Mouse (Mus musculus) lung, adult 2 months (tissue): ENCODE measurements around the gene Mynn. TPM values are rescaled to one million over a fixed set of nuclear protein-coding genes. Genes with fewer than 3 reads are reported as not detected.

Experiments
- DNase-seq: peaks from one replicate; pipeline ENCODE4 v3.0.0; 2022
- H3K4me1 ChIP-seq: fragments of 200-500 bp; 2 replicates; pipeline ENCODE4 v1.6.1; 2011; ENCODE audit warnings: low read length; ENCODE audit not compliant: control insufficient read depth, insufficient read depth
- H3K4me3 ChIP-seq: fragments of 200-500 bp; replicated peaks from 2 replicates; pipeline ENCODE3; 2011; ENCODE audit warnings: low read depth, mild to moderate bottlenecking, control low read depth, low read length; ENCODE audit errors: extremely low read depth
- CTCF ChIP-seq: fragments of 200-500 bp; IDR thresholded peaks from 2 replicates; pipeline ENCODE4 v1.5.1; 2011; ENCODE audit warnings: mild to moderate bottlenecking, low read length, control low read depth; ENCODE audit not compliant: insufficient read depth
- POLR2A ChIP-seq: fragments of 200-500 bp; IDR thresholded peaks from 2 replicates; pipeline ENCODE4 v1.6.1; 2011; ENCODE audit warnings: low read depth, mild to moderate bottlenecking, control low read depth, low read length, borderline replicate concordance; ENCODE audit errors: extremely low read depth
- WGBS: fragments of 180-500 bp; shearing (Covaris S2); methylation state at CpG from one replicate; pipeline ENCODE4 v1.1.7; 2018; 5-methylcytosine and 5-hydroxymethylcytosine counted together
- polyA plus RNA-seq: library from polyadenylated mRNA; depleted of rRNA; stranded (reverse); fragments of >200 nt; gene quantifications from 2 replicates; pipeline ENCODE4 v1.2.3, GENCODE M21; 2012

The Mynn gene
- polyA plus RNA-seq, 1 experiment: 8.6 TPM

GRCm38 (mm10) chr3:30599711-30600545 lies 1.9 kb upstream of the Mynn start, which contains the start of gene Actrt3:
TSS of gene Actrt3 (minus strand) at chr3:30599939.
- DNase-seq: peak; percentile 23
- H3K4me1 ChIP-seq: peaks cover 4% of the 10 kb centered on the region; the same call in 1 of the 2 replicates
- WGBS: 8% methylated on average over 32 of the region's 32 CpGs
- H3K4me3 ChIP-seq: peak within 1 kb of the TSS; percentile 60
- TF ChIP-seq POLR2A (no peak), CTCF (no peak)

GRCm38 (mm10) chr3:30600717-30601116 lies 1.1 kb upstream of the Mynn start:
- peak overlapping the region; percentile 60 for H3K4me3 ChIP-seq
- WGBS: 2% methylated on average over 14 of the region's 14 CpGs
- peak; percentile 34 for DNase-seq
- no peak for TF ChIP-seq CTCF
- peaks cover 4% of the 10 kb centered on the region; the same call in 1 of the 2 replicates for H3K4me1 ChIP-seq

- peak; percentile 82 for DNase-seq
- peaks cover 4% of the 10 kb centered on the region; the same call in 1 of the 2 replicates for H3K4me1 ChIP-seq
- TF ChIP-seq CTCF (no peak), POLR2A (no peak)
- peak overlapping the region; percentile 60 for H3K4me3 ChIP-seq
- under 1% methylated on average over 17 of the region's 17 CpGs for WGBS
Measured at GRCm38 (mm10) chr3:30601175-30601574, 690 bp upstream of the Mynn start.

GRCm38 (mm10) chr3:30601610-30602064 lies 228 bp upstream of the Mynn start:
- Histone ChIP-seq H3K4me1 (peaks cover 4% of the 10 kb centered on the region; the same call in 1 of the 2 replicates), H3K4me3 (peak overlapping the region; percentile 86)
- DNase-seq: no peak
- TF ChIP-seq CTCF: no peak
- no peak for TF ChIP-seq POLR2A
- under 1% methylated on average over 13 of the region's 13 CpGs for WGBS

- DNase-seq: no peak
- no peak for TF ChIP-seq POLR2A
- peak overlapping the region; percentile 86 for H3K4me3 ChIP-seq
- H3K4me1 ChIP-seq: peaks cover 4% of the 10 kb centered on the region; the same call in 1 of the 2 replicates
- under 1% methylated on average over 27 of the region's 27 CpGs for WGBS
Measured at GRCm38 (mm10) chr3:30602740-30603098, 854 bp downstream of the Mynn start.

GRCm38 (mm10) chr3:30603256-30603655 lies 1.4 kb downstream of the Mynn start:
- no peak for TF ChIP-seq CTCF
- no peak for TF ChIP-seq POLR2A
- 39% methylated on average over 10 of the region's 10 CpGs for WGBS
- Histone ChIP-seq H3K4me1 (peaks cover 4% of the 10 kb centered on the region; the same call in 1 of the 2 replicates), H3K4me3 (no peak overlapping the region)
- DNase-seq: no peak

- Histone ChIP-seq H3K4me1 (no peaks in the 10 kb centered on the region), H3K4me3 (no peak overlapping the region)
- 74% methylated on average over 3 of the region's 3 CpGs for WGBS
- TF ChIP-seq POLR2A (no peak), CTCF (no peak)
- DNase-seq: no peak
Measured at GRCm38 (mm10) chr3:30608999-30609398, 7.1 kb downstream of the Mynn start.

- H3K4me3 ChIP-seq: no peak overlapping the region
- no peak for DNase-seq
- TF ChIP-seq CTCF: no peak
- no peak for TF ChIP-seq POLR2A
- no peaks in the 10 kb centered on the region for H3K4me1 ChIP-seq
- 87% methylated on average over 4 of the region's 4 CpGs for WGBS
Measured at GRCm38 (mm10) chr3:30610930-30611329, 9.1 kb downstream of the Mynn start.

GRCm38 (mm10) chr3:30620132-30620531 lies 18.3 kb downstream of the Mynn start:
- no peak for TF ChIP-seq POLR2A
- TF ChIP-seq CTCF: no peak
- no peak for DNase-seq
- Histone ChIP-seq H3K4me1 (peaks cover 6% of the 10 kb centered on the region), H3K4me3 (no peak overlapping the region)
- WGBS: 52% methylated on average over 8 of the region's 8 CpGs

- Histone ChIP-seq H3K4me1 (no peaks in the 10 kb centered on the region), H3K4me3 (no peak overlapping the region)
- TF ChIP-seq CTCF (no peak), POLR2A (no peak)
- no peak for DNase-seq
- WGBS: 61% methylated on average over 3 of the region's 3 CpGs
Measured at GRCm38 (mm10) chr3:30633681-30634080, 31.8 kb downstream of the Mynn start.
